Mouse (Mus musculus) telencephalon, adult 2 months (tissue): ENCODE results near the gene Kcnn1.

ENCODE experiments used
- DNase-seq: peaks from one replicate; pipeline ENCODE4 v3.0.0-alpha.2; 2011; ENCODE audit warnings: low read depth, low spot score

The Kcnn1 gene

GRCm38 (mm10) chr8:70792700-70793099 lies 70.4 kb downstream of the Kcnn1 start:
- no peak for DNase-seq
